Mouse (Mus musculus) CH12.LX (cell line): ENCODE measurements around the gene Usp35.

Source experiments
- CTCF ChIP-seq, 2 experiments: IDR thresholded peaks in 1 of 2; conservative IDR thresholded peaks in 1 of 2; 2 replicates each; pipeline ENCODE4 v1.5.1; 2011 to 2012; ENCODE audit warnings: low read depth in 2 of 2, low read length in 2 of 2, improper control_type of control experiment in 1 of 2, inconsistent platforms in 1 of 2, mild to moderate bottlenecking in 1 of 2, moderate library complexity in 1 of 2
- EP300 ChIP-seq: IDR thresholded peaks from 2 replicates; pipeline ENCODE4 v1.6.1; 2011; ENCODE audit warnings: low read length, improper control_type of control experiment
- ETS1 ChIP-seq: conservative IDR thresholded peaks from 2 replicates; pipeline ENCODE4 v1.6.1; 2012; ENCODE audit warnings: low read depth, mild to moderate bottlenecking, inconsistent platforms, low read length, improper control_type of control experiment, moderate library complexity
- KAT2A ChIP-seq: IDR thresholded peaks from 2 replicates; pipeline ENCODE4 v1.6.1; 2012; ENCODE audit warnings: low read length, improper control_type of control experiment, inconsistent platforms; ENCODE audit not compliant: insufficient replicate concordance
- MAFK ChIP-seq: IDR thresholded peaks from 2 replicates; pipeline ENCODE4 v1.6.1; 2011; ENCODE audit warnings: low read length, improper control_type of control experiment; ENCODE audit not compliant: insufficient replicate concordance
- MEF2A ChIP-seq: IDR thresholded peaks from 2 replicates; pipeline ENCODE4 v1.6.1; 2014; ENCODE audit warnings: low read depth, mild to moderate bottlenecking, inconsistent platforms, low read length, improper control_type of control experiment, borderline replicate concordance
- NELFE ChIP-seq: IDR thresholded peaks from 2 replicates; pipeline ENCODE4 v1.6.1; 2011; ENCODE audit warnings: low read depth, low read length, improper control_type of control experiment
- POLR2A ChIP-seq: IDR thresholded peaks from 2 replicates; pipeline ENCODE4 v1.6.1; 2011; ENCODE audit warnings: low read depth, mild to moderate bottlenecking, improper control_type of control experiment, low read length
- TCF12 ChIP-seq: IDR thresholded peaks from 2 replicates; pipeline ENCODE4 v1.6.1; 2014; ENCODE audit warnings: low read depth, mild to moderate bottlenecking, inconsistent platforms, low read length, improper control_type of control experiment
- UBTF ChIP-seq: IDR thresholded peaks from 2 replicates; pipeline ENCODE4 v1.6.1; 2012; ENCODE audit warnings: low read depth, mild to moderate bottlenecking, inconsistent platforms, low read length, improper control_type of control experiment, moderate library complexity
- ZC3H11A ChIP-seq: IDR thresholded peaks from 2 replicates; pipeline ENCODE4 v1.6.1; 2012; ENCODE audit warnings: low read depth, mild to moderate bottlenecking, inconsistent platforms, low read length, improper control_type of control experiment
- ZNF384 ChIP-seq: IDR thresholded peaks from 2 replicates; pipeline ENCODE4 v1.6.1; 2012; ENCODE audit warnings: low read depth, low read length, improper control_type of control experiment, inconsistent platforms

- TF ChIP-seq CTCF (conservative IDR thresholded peaks at IDR 0.05 in 1 of 2, IDR thresholded peaks at IDR 0.05 in 1 of 2; ENCODE audit: low read depth in 2 of 2, low read length in 2 of 2) (no peak), ZC3H11A (no peak), UBTF (no peak), TCF12 (no peak), POLR2A (no peak), MEF2A (no peak), KAT2A (no peak), NELFE (no peak), EP300 (no peak), MAFK (no peak), ETS1 (no peak), ZNF384 (no peak)
Measured at GRCm38 (mm10) chr7:97312856-97313255, 19.0 kb downstream of the Usp35 start.
